Mouse (Mus musculus): ENCODE measurements around the gene Rhbdl3.
"Not testable (repeated sequence)": the region's sequence is repeated elsewhere in the genome, so short reads cannot be mapped to it uniquely, and the experiment has no call there.

Rhbdl3 gene

DNA sequence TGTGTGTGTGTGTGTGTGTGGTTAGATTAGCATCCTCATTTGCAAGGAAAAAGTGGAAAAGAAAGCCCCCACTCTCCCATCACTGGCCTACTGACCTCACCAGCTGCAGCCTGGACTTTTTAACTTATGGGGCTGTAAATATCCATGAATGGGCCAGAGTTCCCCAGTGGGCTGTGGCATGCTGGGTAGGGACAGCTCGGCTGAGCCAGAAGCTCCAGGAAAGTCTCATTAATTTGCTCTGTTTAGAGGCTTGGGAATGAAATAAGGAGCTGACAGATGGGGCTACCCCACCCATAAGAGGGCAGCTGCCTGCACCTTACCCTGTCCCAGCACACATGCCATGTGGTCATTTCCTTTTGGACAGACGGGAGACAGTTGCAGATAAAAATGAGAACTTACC, 11.3 kb downstream of the Rhbdl3 start:
- no peak for DNase-seq (ENCODE audit: inconsistent age in 2 of 2, low spot score in 1 of 2)

DNA sequence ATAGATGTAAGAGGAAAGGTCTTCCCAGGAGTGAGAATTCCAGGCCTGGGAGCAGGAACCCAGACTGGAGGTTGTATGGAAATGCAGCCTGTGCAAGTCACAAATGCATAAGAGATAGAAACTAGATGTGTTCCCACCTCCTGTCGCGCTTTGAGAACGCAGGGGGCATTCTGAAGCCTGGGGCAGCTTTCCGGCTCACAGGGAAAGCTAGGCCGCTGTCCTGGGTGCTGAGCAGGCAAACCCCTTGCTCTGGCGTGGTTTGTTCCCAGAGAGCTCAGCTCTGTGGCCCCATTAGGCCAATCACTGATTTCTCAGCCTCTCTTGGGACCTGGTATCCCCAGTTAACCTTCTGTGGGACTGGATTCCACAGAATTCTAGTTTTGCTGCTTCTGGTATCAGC, 11.9 kb downstream of the Rhbdl3 start:
- DNase-seq (ENCODE audit: inconsistent age in 2 of 2, low spot score in 1 of 2), result no peak

DNA sequence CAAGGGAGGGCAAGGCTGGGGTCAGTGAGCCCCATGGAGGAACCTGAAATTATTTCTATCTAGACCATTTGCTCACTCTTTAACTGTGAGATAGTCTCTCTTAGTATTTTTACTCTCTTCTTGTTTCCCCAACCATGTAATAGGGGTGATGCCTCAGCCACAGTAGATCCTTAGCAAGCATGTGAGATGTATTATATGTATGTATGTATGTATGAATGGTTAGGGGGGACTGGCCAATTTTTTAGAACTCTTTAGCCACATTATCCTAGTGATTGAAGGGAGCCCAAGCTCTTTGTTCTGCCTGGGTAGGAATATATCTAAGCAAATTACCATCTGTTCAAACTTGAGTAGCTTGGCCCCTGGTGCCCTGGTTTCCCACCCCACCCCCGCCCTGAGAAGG, 12.8 kb downstream of the Rhbdl3 start:
- no peak for DNase-seq (ENCODE audit: inconsistent age in 2 of 2, low spot score in 1 of 2)

DNA sequence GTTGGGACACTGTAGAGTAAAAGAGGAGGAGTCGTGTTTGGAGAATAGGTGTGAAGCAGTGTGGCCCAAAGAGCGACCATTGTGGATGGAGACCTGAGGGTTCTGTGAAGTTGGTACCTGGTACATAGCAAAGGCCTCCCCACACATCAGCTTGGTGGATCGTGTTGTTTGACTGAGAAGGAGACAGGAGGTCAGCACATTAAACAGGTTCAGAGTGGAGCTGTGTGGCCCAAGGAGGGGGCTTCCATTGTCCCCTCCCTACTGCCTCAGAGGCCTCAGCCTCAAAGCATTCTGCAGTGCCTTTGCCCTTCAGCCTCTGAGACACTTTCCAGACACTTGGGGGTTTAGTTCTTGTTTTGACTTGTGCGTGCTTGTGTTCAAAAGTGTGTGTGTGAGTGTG, 13.2 kb downstream of the Rhbdl3 start:
- DNase-seq (ENCODE audit: inconsistent age in 2 of 2, low spot score in 1 of 2), result no peak

DNA sequence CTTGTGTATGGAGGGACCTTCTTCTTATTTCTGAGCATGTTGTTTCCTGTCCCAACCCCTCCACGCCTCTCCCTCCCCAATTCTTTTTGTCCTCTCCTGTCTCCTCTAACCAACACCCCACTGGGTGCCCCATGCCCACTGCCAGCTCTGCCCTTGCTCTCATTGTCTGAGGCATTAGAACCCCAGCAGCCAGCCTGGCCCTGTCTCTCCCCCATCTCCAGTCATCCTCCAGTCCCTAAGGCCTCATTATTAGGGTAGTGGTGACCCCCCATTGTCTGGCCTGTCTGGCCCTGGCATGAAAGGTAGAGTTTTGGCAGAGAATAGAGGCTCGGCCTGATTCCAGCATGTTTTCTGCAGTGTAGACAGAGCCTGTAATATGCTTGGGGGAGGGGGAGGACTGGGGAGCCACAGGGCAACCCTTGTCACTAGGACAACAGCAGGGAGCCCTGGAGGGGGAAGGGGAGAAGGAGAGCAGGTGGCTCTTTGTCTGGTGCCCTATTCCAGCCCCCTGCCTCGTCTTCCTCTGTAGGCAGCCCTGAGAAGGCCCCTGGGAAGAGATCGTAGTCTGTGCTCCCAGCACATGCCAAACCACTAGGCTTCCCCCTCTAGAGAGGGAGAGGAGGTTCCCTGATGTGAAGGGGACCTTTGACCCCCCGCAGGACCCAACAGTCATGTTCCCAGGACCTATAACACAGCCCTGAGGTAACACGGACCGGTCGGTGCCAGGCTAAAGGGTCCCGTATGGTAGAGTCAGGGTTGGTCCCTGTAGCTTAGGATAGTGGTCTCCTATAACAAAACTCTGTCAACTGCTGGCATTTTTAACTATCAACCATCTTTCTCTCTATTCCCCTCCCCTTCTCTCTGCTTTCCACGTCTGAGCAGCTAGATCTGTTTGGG, 15.3 kb downstream of the Rhbdl3 start:
- DNase-seq (ENCODE audit: inconsistent age in 2 of 2, low spot score in 1 of 2), result no peak

DNA sequence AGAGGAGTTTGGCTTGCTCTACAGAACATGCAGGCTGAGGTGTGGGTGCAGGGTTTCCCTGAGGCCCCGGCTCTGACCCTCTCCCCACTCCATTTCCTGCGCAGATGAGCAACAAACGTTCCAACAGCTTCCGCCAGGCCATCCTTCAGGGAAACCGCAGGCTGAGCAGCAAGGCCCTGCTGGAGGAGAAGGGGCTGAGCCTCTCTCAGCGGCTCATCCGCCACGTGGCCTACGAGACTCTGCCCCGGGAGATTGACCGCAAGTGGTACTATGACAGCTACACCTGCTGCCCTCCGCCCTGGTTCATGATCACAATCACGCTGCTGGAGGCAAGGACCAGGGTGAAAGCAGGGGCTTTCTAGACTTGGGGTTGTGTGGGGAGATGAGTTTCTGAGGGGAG, 22.5 kb downstream of the Rhbdl3 start:
- no peak for DNase-seq (ENCODE audit: inconsistent age in 2 of 2, low spot score in 1 of 2)

DNA sequence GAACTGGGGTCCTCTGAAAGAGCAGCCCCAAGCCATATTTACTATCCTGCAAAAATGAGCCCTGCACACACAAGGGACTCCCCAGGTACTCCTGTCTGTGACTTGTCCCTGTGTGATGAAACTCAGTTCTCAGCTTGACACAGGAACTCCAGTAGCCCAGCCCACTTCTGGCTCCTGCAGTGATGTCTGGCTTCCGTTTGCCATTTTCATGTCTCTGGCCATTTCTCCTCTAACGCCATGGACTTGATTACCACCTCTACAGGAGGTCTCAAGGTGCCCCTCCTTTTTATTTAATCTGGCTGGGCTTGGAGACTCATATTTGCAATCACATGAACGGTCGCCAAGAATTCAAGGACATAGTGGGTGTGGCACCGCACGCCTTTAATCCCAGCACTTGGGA, 23.9 kb downstream of the Rhbdl3 start:
- DNase-seq (ENCODE audit: inconsistent age in 2 of 2, low spot score in 1 of 2), result peak in 1 of 2 experiments; percentile 17

DNA sequence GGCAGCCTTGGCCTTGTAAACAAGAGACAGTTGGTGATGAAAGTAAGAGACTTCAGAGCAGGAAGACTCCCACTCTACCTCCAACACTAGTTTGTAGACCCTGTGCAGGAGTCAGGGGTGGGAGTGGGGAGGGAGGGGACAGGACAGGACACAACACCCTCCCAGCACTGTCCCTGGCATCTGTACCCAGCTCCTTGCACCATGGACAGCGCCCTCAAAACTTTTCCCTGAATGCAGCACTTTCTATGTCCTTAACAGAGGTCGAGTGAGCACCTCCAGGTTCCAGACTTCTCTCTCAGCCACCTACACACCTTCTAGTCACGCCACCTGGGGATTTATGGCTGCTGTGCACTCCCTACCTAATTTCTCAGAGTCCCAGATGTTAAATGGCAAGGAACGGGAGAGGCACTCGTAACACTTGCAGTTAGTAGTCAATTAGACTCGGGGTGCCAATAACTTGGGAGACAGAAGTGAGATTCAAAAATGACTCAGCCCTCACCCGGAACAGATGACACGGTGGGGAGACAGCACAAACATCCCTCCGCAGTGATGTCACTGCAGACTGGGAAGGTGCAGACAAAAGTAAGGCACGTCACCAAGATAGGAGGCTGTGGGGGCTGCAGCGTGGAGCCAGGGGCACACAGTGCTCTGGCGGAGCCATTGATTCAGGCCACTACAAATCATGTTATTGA, 32.1 kb downstream of the Rhbdl3 start:
- peak in 1 of 2 experiments; percentile 16 for DNase-seq (ENCODE audit: inconsistent age in 2 of 2, low spot score in 1 of 2)

DNA sequence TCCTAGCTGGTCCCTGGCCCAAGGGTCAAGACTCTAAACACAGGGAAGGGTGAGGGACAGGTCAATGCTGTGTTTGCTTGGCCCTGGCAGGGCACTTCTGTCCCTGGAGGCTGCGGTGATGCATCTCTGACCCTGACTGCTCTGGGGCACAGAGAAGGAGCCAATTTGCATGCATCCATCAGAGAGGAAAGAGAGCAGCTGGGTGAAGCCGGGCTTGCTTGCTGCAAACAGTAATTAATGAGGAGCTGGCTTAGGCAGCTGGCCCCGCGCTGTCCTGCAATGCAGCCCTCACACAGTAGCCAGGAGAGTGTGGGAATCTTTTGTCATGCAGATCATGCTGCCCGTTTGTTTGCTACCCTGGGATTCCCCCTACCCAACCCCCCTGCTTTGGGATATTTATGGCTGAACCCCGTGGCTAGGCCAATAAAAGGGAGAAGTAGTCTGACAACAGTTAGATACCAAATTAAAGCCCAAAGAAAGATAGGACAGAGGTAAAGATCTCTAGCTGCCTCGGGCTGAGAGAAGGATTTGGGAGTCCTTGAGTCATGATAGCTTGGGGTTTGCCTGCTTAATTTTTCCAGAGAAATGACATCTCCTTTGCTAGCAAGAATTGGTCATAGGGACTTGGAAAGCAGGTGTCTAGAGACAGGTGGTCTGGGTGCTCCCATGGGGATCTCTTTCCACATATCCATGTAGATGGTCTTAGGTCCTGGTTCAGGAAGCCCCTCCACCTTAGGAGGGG, 35.1 kb downstream of the Rhbdl3 start:
- peak; percentile 73 to 86 for DNase-seq (ENCODE audit: inconsistent age in 2 of 2, low spot score in 1 of 2)

DNA sequence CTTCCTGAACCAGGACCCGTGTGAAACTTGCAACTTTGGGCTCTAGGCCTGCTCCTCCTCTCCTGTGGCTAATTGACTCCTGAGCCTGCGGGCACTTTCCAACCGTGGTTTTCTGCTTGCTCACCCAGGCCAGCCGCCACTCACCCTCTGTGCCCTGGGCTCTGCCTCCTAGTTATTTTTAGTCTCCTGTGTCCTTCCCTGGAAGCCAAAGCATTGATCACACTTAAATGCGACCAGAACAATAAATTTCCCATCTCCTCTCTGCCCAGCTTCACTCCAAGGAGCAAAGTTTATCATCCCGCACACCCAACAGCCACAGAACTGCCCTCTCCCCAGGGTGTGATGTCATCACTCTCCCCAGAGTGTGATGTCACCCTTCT, 35.6 kb downstream of the Rhbdl3 start:
- DNase-seq (ENCODE audit: inconsistent age in 2 of 2, low spot score in 1 of 2), result peak; percentile 69 to 84

DNA sequence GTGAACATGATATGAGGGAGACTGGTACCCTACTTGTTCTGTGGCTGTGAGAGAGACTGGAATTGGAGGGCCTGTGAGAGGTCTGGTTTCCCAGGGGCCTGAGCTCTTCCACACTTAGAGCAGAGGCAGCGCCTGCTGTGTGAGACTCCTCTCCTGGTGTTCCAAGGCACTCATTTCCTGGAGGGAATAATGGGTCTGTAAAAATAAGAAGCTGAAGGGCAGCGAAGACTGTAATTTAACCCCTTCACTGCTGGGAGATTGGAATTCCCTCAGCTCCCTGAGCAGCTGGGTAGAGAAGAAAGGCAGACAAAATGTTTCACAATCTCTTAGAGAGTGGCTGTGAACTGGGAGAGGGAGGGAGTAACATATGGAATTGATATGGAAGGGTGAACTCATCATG, 41.8 kb downstream of the Rhbdl3 start:
- no peak for DNase-seq (ENCODE audit: inconsistent age in 2 of 2, low spot score in 1 of 2)

DNA sequence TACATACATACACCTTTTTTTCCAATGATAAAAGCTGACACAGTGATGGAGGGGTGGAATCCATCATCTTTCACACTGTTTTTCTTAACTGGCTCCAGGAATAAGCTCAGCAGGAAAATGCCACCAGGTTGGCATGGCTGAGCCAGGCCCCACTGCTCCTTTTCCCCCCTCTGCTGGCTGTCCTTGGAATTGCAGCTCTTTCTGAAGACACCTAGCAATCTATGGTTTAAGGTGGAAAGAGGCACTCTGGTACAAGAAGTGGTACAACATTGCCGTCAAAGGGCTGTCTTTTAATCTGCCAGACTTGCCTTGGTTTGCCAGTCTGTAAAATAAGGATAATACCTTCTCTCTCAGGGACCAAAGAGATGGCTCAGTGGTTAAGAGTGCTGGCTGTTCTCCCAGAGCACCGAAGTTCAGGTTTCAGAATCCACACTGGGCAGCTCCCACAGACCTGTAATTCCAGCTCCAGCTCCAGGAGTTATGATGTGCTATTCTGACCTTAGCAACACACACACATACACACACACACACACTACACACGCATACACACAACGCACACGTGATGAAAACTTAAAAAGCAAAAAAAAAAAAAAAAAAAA, 51.2 kb downstream of the Rhbdl3 start:
- DNase-seq (ENCODE audit: inconsistent age in 2 of 2, low spot score in 1 of 2), result peak; percentile 82 to 95

DNA sequence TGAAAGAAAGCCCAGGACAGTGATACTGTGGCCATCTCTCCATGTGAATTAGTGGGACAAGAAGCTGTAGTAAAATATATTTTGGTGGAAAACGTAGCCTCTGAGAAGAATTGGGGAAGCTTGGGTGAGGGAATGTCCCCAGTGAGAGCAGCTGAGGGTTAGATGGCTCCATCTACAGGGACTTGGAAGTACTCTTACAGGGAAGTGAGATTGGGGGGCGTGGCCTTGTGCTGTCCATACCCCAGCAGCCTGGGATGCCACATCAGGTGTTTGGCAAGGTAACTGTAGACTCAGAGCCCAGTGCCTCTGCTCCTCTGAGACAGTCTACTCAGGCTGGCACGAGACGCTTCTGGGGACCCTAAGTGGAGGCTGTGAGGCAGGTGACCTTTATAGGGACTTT, 54.1 kb downstream of the Rhbdl3 start:
- DNase-seq (ENCODE audit: inconsistent age in 2 of 2, low spot score in 1 of 2), result no peak

DNA sequence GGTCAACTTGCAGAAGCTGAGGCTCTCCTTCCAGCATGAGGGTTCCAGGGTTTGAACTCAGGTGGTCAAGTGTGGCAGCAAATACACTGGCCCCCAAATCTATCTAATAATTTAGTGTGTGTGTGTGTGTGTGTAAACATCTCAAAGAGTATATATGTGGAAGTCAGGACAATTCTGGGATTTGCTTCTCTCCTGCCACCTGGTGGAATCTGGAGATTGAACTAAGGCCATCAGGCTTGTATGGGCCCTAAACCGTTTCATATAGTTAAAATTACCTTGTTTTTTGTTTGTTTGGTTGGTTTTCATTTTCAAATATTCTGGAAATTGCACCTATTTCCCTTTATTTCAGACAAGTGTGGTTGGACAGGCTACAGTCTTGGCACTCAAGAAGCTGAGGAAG, 68.2 kb downstream of the Rhbdl3 start:
- no peak for DNase-seq (ENCODE audit: inconsistent age in 2 of 2, low spot score in 1 of 2)

DNA sequence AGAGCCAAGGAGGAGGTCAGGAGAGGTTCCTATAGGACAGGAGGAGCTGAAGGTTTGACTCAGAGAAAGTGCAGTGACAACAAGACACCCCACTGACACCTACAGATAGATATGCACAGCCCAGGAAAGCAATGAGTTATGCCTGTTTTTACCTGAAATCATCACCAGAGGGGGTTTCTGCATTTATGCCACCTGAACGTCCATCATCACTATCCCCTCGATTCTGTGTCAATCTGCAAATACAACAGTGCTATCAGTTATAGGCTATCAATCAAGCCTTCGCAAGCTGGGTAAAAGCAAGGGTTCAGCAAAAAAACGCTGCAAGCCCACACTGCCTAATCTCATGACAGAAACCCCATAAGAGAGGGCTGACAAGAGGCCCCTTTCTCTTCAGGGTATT, 75.9 kb downstream of the Rhbdl3 start:
- DNase-seq (ENCODE audit: inconsistent age in 2 of 2, low spot score in 1 of 2), result no peak

DNA sequence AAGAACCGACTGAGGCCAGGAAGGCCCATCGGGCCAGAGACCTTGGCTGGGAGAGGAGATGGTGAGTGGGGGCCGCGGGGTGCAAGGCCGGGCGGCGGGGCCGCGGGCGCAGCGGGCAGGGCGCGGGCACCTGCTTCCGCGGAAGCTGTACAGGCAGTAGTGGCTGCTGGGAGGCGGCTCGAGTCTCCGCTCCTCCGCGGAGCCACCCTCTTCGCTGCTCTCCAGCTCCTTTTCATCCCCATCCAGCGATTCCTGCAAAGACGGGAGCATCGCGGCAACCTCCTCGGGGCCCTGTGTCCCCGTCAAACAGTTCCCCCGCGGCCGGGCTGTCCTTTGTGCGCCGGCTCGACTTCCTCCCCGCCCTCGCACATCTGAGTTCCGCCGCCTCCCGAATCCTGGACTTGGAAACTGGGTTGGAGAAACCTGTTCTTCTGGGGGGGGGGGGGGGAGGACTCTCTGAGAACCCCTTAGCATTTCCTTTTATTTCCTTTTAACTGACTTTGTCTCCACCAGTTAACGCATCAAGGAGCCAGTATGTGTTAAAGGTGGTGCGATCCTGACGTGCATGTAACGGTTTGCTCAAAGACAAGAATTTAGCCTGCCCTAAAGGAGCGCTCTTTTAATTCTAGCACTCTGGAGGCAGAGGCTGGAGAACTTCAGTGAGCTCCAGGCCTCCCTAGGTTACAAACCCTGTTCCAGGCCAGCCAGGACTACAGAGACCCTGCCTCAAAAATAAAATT, 77.2 kb downstream of the Rhbdl3 start, which contains the start of gene 5730455P16Rik:
Gene 5730455P16Rik, minus strand, starts transcription at position 323 of the 740 bp plus-strand sequence.
- DNase-seq (ENCODE audit: inconsistent age in 2 of 2, low spot score in 1 of 2), result peak; percentile 84 to 94

DNA sequence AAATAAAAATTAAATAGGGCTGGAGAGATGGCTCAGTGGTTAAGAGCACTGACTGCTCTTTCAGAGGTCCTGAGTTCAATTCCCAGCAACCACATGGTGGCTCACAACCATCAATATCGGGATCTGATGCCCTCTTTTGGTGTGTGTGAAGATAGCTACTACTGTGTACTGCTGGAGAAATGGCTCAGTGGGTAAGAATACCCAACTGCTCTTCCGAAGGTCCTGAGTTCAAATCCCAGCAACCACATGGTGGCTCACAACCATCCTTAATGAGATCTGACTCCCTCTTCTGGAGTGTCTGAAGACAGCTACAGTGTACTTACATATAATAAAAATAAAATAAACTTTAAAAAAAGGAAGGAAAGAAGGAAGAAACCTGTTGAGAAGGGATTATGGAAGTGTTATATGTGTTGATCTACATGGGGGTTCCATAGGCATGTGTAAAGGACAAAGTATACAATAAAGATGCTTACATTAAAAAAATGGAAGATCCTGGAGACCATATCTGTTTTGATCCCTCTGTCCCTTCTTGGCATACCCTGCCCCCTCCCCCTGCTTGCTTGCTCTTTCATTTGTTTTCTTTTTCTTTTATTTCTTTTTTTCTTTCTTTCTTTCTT, 77.8 kb downstream of the Rhbdl3 start:
- DNase-seq (ENCODE audit: inconsistent age in 2 of 2, low spot score in 1 of 2), result not testable (repeated sequence)

DNA sequence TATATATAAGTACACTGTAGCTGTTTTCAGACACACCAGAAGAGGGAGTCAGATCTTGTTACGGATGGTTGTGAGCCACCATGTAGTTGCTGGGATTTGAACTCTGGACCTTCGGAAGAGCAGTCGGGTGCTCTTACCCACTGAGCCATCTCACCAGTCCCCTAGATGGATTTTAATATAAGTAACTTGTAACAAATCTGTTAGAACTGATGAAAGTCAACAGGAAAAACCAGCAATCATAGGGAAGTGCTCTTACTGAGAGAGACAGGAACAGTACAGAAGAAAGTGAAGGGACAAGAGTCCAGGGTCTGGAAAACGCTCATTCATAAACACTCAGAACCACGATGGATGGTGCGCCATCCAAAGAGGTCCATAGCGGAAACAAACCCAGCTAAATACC, 78.5 kb downstream of the Rhbdl3 start:
- DNase-seq (ENCODE audit: inconsistent age in 2 of 2, low spot score in 1 of 2), result not testable (repeated sequence)

DNA sequence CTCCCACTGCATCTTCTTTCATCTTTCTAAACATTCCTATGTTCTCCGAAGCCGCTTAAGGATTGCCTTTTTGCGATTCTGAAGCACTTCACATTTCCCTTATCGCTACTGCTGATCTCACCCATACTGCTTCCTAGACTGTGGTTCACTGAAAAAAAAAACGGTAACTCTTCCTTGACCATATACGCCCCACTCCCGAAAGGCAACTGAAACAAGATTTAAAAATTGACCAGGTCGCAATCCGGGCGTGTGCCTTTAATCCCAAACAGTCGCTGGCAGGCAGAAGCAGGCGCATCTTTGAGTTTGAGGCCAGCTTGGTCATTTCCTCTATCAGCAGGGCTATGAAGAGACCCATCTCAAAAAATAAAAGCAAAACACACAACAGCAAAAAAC, 81.9 kb downstream of the Rhbdl3 start:
- no peak for DNase-seq (ENCODE audit: inconsistent age in 2 of 2, low spot score in 1 of 2)

DNA sequence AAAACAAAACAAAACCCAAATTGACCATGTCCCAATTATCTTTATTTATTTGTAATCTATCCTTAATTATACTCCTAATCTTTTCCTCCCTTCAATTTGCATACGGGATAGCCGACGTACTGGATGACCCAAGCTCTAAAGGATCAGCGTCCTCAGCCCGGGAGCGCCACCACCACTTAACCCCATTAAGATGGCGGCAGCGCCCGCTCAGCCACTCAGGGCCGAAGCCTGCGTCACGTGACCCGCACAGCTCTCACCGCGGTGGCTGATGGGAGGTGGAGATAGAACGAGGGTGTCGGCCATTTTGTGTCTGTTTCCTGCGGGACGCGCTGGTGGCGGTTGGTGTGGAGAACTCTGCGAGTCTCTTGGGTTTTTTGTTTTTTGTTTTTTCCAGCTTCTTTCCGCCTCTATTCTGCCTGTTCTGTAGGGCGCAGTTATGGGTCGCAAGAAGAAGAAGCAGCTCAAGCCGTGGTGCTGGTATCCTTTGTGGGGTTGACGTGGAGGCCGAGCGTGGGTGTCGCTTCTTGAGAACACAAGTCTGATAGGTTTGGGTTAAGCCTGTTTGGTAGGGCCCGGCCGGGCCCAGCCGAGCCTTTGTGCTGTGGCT, 82.4 kb downstream of the Rhbdl3 start, which contains the start of gene Zfp207:
Gene Zfp207, plus strand, starts transcription at position 261 of the 607 bp plus-strand sequence.
- peak; percentile 97 to 99 for DNase-seq (ENCODE audit: inconsistent age in 2 of 2, low spot score in 1 of 2)

Data from adrenal gland, adult (tissue).